Mouse (Mus musculus): ENCODE results near the gene Mansc1.
"Not testable (repeated sequence)": the region's sequence is repeated elsewhere in the genome, so short reads cannot be mapped to it uniquely, and the experiment has no call there.

Mansc1 gene

GRCm38 (mm10) chr6:134631947-134632687 is at the start of gene Mansc1:
TSS of gene Mansc1 (minus strand) at chr6:134632488.
- DNase-seq = peak; percentile 71 to 76

GRCm38 (mm10) chr6:134679330-134679729 is 47.0 kb upstream of the Mansc1 start:
- not testable (repeated sequence) for DNase-seq

GRCm38 (mm10) chr6:134678037-134678436 is 45.7 kb upstream of the Mansc1 start:
- no peak for DNase-seq

GRCm38 (mm10) chr6:134677504-134677903 is 45.2 kb upstream of the Mansc1 start:
- DNase-seq = no peak

- DNase-seq = not testable (repeated sequence)
Observed at GRCm38 (mm10) chr6:134673712-134674111, 41.4 kb upstream of the Mansc1 start.

- DNase-seq = no peak
Observed at GRCm38 (mm10) chr6:134670881-134671411, 38.7 kb upstream of the Mansc1 start.

- DNase-seq = no peak
Observed at GRCm38 (mm10) chr6:134669179-134669865, 37.0 kb upstream of the Mansc1 start.

- no peak for DNase-seq
Observed at GRCm38 (mm10) chr6:134668519-134668918, 36.2 kb upstream of the Mansc1 start.

GRCm38 (mm10) chr6:134665817-134666216 is 33.5 kb upstream of the Mansc1 start:
- DNase-seq = no peak

- no peak for DNase-seq
Observed at GRCm38 (mm10) chr6:134664573-134664972, 32.3 kb upstream of the Mansc1 start.

- no peak for DNase-seq
Observed at GRCm38 (mm10) chr6:134660714-134661406, 28.6 kb upstream of the Mansc1 start.

GRCm38 (mm10) chr6:134659108-134659958 is 27.0 kb upstream of the Mansc1 start:
- DNase-seq = peak; percentile 48 to 70

- DNase-seq = no peak
Observed at GRCm38 (mm10) chr6:134656527-134656926, 24.2 kb upstream of the Mansc1 start.

GRCm38 (mm10) chr6:134648356-134648755 is 16.1 kb upstream of the Mansc1 start:
- no peak for DNase-seq

GRCm38 (mm10) chr6:134647621-134648020 is 15.3 kb upstream of the Mansc1 start:
- DNase-seq = no peak

- no peak for DNase-seq
Observed at GRCm38 (mm10) chr6:134646835-134647234, 14.5 kb upstream of the Mansc1 start.

- no peak for DNase-seq
Observed at GRCm38 (mm10) chr6:134643296-134643695, 11.0 kb upstream of the Mansc1 start.

- DNase-seq = no peak
Observed at GRCm38 (mm10) chr6:134641738-134642446, 9.6 kb upstream of the Mansc1 start.

- DNase-seq = peak; percentile 96
Observed at GRCm38 (mm10) chr6:134640485-134641475, 8.5 kb upstream of the Mansc1 start.

GRCm38 (mm10) chr6:134639900-134640299 is 7.6 kb upstream of the Mansc1 start:
- DNase-seq = no peak

Measured in cerebellum, postnatal 14 days (tissue).